Mouse (Mus musculus): ENCODE measurements at regions not wholly inside any gene's neighbourhood (a gene's known extent, or its start where the extent isn't known, plus 50 kb on each side); places are given as distances from the start of the nearest gene placed in this dataset.

- TF ChIP-seq TAL1 (IDR thresholded peaks at IDR 0.05; ENCODE audit: low read length) = no peak
- no peak for TF ChIP-seq GATA1 (IDR thresholded peaks at IDR 0.05; ENCODE audit: low read length)
These were observed 128.2 kb upstream of the Jarid2 start for GRCm38 (mm10) chr13:44601024-44601423.

Data from erythroblast, embryonic 14.5 days (primary cell).